Mouse (Mus musculus) ES-CJ7 (cell line): Measurements from ENCODE around the gene Clcc1.
A peak's percentile ranks its signal among the peaks of the same experiment; 100 is the strongest.

Experiments used
- DNase-seq: peaks from one replicate; pipeline ENCODE4 v3.0.0; 2011; ENCODE audit warnings: low read depth, low spot score

Gene Clcc1

GRCm38 (mm10) chr3:108702789-108703188, 49.1 kb downstream of the Clcc1 start:
- DNase-seq, result no peak

GRCm38 (mm10) chr3:108711296-108711695, 57.6 kb downstream of the Clcc1 start:
- no peak for DNase-seq

GRCm38 (mm10) chr3:108713065-108713675, 59.5 kb downstream of the Clcc1 start:
- peak; percentile 17 for DNase-seq

- no peak for DNase-seq
These were observed 61.1 kb downstream of the Clcc1 start for GRCm38 (mm10) chr3:108714837-108715236.

GRCm38 (mm10) chr3:108717896-108718502, 64.3 kb downstream of the Clcc1 start:
- no peak for DNase-seq

- no peak for DNase-seq
These were observed 65.6 kb downstream of the Clcc1 start for GRCm38 (mm10) chr3:108719357-108719756.

- DNase-seq, result no peak
These were observed 66.0 kb downstream of the Clcc1 start for GRCm38 (mm10) chr3:108719761-108720160.

- peak; percentile 55 for DNase-seq
These were observed 67.6 kb downstream of the Clcc1 start for GRCm38 (mm10) chr3:108721076-108721991.

GRCm38 (mm10) chr3:108722036-108722872, 68.5 kb downstream of the Clcc1 start, which contains the start of gene Gpsm2:
TSS of gene Gpsm2 (minus strand) at chr3:108722309.
- peak; percentile 98 for DNase-seq

- no peak for DNase-seq
These were observed 72.7 kb downstream of the Clcc1 start for GRCm38 (mm10) chr3:108726413-108726812.

- DNase-seq, result no peak
These were observed 73.6 kb downstream of the Clcc1 start for GRCm38 (mm10) chr3:108727344-108727743.

GRCm38 (mm10) chr3:108727776-108728175, 74.1 kb downstream of the Clcc1 start:
- no peak for DNase-seq
